Mouse (Mus musculus) cerebellum, postnatal 10 days (tissue): Measurements from ENCODE around the gene 1700013G24Rik.

Source experiments
- DNase-seq, 2 experiments: peaks; one replicate each; pipeline ENCODE4 v3.0.0; 2021; ENCODE audit warnings: mixed read lengths in 2 of 2

Gene 1700013G24Rik

DNA sequence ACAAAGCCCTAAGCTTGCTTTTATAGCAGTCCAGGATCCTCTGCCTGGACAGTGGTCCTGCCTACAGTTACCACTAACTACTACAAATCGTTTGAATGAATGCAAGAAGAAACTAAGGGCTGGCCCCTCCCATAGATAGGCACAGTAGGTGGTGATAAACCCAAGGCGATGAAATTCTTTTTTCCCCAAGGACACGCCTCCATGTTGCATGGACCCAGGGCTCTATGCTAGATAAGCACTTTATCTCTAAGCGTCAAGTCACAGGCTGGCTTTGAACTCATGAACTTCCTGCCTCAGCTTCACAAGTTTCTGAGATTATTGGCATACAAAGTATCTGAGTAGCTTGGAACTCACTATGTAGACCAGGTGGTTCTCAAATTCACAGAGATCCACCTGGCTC lies 4.2 kb downstream of the 1700013G24Rik start:
- DNase-seq, result no peak

DNA sequence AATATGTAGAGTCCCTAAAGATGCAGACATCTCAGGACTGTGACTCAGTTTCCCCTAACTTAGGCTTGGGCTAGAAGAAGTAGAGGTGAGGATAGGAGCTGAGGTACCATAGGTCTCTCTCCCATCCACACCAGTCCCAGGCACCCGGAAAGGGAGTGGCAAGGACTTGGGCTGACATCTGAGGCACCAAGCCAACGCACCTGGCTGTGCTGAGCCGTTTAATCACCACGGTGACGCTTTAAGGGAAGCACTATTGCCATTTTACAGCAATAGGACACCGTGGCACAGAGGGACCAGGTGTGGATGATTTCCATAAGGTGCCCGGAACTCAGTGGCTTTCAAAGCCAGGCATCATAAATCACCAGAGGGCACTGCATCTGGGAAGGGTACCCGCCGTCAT lies 5.2 kb downstream of the 1700013G24Rik start:
- DNase-seq, result no peak

DNA sequence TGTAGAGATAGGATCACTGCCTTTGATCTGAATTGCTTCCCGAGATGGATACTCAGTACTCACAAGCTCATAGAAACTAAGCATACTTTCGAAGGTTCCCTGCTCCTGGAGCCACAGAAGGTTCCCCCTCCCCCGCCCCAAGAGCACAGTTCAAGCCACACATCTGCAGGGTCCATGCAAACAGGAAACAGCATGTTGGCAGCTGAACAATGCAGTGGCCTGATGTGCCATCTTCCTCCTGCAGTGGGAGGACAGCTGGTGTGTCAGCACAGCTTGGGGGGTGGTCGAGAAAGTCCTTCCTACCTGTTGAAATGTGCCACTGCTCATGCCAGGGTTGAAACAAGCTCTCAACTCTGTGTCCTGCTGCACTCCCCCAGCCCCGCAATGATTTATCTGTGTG lies 5.8 kb downstream of the 1700013G24Rik start:
- no peak for DNase-seq

DNA sequence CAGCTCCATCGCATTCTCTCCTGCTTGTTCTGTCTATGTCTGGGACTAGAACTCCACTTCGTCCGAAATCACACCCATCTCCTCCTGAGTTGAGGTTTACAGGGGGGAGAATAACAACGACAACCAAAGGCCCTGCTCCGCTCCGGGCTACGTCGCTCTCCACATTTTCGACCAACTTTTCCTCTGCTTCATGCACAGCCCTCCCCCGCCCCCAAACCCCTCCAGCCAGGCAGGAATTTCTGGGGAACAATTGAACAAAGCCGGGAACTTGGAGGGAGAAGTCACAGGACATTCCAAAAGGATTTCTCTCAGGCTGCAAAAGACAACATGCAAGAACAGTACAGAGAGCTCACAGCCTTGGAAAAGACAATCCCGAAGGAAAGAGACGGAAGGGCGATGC lies 7.6 kb downstream of the 1700013G24Rik start:
- DNase-seq, result no peak

DNA sequence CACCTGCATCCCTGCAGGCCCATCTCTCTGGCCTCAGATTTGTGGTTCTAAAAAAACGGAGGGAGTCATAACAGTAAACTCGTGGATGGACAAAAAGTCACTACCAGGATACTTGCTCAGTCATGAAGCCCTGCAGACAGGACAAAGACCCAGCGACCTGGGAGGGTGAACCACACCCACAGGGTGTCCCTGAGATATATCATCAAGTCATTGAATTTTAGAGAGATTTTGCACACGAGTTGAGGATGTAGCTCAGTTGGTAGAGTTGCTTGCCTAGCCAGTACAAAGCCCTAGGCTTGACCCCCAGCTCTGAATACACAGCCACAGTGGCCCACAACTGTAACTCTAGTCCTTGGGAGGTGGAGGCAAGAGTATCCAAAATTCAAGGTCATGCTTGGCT lies 8.1 kb downstream of the 1700013G24Rik start:
- no peak for DNase-seq

DNA sequence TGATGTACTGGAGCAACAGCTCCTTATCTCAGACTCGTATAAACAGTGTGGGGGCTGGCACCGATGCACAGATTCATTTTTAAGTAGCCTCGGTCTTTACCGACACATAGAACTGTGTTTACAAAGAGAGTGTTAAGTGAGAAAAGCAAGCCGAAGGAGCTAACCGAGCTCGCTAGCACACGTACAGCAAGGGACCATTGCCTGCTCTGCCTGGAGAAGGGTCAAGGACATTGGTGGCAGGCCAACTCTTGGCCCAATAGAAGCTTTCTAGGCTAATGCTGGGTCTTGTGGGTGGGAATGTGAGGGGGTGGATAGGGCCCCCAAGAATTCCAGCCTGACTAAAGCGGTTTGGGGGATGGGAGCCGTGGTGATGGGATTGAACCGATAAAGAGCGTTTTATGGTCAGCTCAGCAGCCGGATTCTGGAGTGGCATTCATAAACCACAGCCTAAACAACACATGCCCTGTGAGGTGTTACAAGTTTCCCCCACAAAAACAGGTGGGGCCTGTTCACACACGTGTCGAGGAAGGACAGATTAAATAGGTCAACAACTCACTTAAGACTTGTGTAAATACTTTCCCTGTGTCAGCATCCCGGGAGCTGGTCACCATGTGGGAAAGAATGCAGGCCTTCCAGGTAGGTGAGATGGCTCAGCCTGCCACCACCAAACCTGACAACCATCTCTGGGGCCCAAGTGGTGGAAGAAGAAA lies 9.1 kb downstream of the 1700013G24Rik start:
- no peak for DNase-seq

DNA sequence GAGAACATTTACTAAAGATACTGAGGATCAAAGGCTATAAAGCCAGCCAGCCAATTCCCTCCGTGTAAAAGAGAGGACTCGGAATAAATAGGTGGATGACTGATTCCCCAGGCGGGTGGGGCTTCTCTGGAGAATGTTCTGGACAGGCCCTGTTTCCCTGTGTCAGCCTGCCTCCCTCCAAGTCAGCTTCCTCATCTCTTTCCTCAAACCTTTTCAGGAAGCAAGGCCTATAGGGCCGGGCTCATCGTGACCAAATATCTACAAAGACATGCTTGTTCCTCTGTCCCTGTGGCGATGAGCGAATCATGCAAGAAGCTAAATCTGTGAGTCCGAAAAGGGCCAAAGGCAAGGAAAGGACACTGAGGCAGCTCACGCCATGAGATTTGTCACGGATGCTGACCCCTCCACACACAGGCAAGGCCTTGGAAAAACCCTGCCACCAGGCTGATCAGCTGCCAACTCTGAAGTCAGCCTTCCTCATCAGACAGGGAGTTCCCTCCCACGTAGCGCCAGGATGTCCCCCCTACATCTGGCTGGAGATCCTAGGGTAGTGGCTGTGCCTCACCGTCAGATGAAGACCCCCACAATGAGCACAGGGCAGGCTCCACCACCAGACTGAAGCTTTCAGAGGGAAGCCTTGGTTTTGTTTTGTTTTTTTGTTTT lies 12.2 kb downstream of the 1700013G24Rik start:
- DNase-seq, result peak in 1 of 2 experiments; percentile 25

DNA sequence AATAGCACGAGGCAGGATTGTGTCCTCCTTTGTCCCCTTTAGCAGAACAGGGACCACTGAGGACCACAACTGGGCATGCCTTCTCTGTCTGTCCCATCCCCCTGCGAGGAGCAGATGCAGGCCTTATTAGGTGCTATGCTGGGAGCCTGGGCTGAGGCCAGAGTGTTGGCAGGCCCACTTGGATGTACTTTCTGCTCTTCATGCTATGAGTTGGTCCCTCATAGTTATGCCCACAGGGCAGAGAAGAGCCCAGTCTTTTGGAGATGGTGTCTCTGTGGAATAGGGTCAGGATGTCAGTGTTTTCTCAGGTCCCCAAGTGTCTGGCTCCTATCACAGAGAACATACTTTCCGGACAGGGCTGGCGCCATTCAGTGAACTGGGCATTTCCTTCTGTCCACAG lies 13.9 kb downstream of the 1700013G24Rik start:
- peak in 1 of 2 experiments; percentile 66 for DNase-seq

DNA sequence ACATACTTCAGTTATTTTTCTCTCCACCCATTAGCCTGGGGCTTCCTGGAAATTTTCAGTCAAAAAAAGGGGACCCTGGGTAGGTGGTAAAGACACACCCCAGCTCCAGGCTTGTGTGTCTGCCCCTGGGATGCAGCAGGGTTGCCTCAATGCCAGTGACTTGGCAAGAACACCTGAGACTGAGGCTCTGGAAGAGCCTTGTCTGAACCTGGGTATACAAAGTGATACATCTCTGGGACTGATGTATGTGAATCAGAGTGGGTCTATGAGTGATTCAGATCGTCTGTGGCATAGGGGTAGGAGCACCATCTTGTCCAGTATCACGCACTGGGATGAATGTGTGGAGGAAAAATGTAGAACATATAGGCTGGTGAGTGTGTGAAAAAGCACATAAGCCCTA lies 14.4 kb downstream of the 1700013G24Rik start:
- DNase-seq, result peak in 1 of 2 experiments; percentile 5

DNA sequence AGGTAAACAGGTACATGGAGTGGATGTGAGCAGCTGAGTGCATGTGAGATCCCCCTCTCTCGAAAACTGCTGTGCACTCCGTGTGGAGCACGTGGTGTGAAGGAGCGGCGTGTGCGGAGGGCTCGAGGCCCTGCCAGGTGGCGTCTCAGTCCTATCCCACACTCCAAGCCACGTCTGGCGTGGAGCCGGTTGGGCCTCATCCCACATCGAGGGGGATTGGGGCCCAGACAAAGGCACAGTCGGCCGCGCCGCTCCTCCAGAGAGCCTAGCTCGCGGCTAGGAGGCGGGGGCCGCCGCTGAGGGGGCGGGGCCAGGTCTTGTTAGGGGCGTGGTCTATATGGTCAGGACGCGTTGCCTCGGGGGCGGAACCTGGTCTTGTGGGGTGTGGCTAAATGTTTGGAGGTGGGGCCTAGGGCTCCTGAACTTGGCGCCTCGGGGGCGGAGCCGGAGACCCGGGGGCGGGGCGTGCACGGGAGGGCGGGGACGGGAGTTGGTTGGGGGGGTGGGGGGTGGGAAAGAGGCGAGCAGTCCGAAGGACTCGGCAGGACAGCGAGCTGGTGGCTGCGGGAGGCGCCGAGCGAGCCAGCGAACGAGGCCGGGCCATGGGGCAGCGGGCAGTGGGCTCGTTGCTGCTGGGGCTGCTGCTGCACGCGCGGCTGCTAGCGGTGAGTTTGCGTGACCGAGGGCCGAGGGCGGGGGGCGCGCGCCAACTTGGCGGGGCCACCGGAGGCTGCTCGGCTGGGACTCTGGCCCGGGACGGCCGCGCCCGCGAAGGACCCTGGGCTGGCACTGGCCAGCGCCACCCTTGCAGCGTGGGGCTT lies 15.4 kb downstream of the 1700013G24Rik start, which contains the start of gene Hspg2:
TSS of gene Hspg2 (plus strand) at position 510 of the 821 bp plus-strand sequence.
- peak; percentile 93 to 96 for DNase-seq

DNA sequence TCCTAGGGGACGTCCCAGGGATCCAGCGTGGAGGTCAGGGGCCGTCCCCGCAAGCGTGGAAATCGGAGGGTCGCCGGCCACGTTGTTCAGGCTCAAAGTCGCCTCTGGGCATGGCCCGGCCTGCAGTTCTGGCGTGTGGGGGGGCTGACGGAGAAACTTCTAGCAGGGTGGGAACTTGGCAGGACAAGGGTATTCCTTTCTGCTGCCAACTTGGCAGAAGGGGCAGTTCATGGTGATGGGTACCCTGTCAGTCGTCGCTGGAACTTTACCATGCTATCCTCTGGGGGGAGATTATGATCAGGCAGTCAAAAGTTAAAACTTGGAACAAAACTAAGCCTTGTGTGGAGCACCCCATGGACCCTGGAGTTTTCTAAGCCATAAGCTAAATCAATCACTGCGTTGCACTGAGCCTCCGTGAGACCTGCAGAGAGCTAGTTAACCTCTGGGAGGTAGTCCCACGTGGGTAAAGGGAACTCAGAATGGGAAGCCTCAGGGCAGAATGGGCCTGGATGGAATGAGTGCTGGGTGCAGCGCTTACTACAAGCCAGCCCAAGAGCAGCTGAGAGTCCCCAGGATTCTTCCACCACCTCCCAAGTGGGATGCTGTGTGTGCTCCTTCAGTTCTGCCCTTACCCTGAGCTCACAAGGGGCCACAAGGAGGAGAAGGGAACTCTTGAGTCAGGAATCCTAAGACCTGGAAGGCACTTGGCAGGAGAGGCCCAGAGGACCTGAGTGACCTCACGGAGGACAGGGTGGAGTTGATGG lies 16.2 kb downstream of the 1700013G24Rik start:
- DNase-seq, result peak; percentile 62 to 78

DNA sequence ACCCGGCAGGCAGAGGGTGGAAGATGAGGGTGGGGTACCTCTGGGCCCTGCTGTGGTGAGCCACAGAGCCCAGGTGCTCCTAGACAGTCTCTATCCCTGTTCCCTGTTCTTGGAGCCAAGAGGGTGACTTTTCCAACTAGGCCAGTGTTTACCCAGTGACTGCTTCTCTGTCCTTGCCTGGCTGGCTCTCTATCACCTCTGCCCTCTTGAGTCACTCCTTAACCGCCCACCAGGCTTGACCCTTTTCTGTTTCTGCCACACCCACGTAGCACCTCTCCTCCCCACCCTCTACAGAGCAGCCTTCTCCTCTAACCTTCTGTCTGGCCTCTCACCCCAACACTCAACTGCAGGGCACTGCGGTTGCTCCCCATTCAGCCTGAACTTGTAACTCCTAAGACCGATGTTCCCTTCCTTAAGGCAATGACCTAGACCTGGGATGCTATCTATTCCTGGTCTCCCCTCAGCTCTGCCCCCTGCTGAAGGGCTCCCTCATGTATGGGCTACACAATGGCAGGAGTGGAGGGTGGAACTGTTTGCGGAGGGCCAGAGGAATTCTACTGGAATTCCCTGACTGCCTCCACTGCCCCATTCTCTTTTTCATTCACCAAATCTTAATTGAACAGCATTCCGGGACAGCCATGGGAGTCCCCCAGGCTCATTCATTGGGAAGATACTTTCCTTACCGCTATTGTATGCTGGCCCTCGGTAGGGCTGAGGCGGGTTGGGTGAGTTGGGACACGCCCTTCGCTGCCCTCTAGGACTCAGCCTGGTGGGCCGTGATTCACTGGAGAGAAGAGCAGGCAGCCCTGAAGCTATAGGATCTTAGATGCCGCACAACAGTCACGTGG lies 17.0 kb downstream of the 1700013G24Rik start:
- DNase-seq, result no peak

DNA sequence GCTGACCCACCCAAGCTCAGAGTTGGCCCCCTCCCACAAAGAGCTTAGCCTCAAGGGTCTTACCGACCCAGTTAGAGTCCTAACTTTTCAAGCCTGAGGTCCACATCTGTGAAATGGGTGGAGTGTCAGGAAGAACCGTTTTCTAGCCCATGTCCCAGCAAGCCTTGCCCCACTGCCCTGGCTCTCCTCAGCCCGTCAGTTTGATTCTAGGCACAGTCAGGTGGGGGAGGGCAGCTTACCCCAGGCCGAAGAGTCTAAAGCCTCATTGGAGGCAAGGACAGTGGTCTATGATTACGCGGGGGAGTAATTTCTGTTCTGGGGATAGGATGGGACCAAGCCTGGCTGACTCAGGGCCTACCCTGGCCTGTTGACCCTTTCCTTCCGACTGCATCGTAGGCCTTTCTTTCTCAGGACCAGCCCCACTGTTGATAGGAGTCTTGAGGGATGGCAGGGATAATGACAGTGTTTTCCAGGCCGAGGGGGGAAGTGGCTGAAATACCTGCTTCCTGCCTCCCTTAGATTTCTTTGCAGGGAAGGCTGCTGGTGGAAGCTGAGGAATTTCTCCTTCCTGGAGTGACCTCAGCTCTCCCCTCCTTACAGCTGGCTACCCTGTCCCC lies 17.7 kb downstream of the 1700013G24Rik start:
- no peak for DNase-seq

DNA sequence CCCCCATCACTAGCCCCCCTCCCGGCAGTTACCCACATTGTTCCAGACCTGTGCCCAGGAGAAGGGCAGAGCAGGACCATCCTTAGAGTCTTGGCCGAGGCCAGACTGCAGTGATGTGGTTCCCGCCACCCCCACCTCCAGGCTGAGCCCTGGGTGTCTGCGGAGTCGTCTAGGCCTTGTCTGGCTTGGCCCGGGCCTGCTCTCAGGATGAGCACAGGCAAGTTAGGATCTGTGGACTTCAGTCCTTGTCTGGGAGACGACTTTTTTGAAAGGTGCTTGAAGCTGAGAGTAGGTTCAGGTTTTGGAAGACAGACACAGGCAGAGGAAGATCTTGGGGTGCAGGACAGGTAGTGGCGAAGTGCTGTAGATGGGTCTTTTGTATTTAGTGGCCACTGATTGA lies 18.2 kb downstream of the 1700013G24Rik start:
- no peak for DNase-seq

DNA sequence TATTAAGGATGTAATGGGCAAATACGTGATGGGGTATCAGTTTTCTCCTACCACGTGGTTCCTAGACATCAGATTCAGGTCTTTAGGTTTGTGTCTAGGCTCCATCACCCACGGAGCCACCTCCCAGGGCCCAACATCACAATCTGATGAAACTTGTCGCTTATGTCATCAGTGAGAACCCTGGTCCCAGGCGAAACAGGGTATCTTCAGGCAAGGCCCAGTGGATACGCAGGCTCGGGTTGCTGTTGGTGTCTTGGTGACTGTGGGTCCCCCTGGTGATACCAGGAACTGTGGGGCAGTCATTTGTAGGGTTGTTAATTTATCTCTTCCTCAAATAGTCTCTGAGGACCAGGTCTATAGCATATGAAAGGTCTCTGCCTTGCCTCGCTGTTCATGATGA lies 20.2 kb downstream of the 1700013G24Rik start:
- DNase-seq, result no peak

DNA sequence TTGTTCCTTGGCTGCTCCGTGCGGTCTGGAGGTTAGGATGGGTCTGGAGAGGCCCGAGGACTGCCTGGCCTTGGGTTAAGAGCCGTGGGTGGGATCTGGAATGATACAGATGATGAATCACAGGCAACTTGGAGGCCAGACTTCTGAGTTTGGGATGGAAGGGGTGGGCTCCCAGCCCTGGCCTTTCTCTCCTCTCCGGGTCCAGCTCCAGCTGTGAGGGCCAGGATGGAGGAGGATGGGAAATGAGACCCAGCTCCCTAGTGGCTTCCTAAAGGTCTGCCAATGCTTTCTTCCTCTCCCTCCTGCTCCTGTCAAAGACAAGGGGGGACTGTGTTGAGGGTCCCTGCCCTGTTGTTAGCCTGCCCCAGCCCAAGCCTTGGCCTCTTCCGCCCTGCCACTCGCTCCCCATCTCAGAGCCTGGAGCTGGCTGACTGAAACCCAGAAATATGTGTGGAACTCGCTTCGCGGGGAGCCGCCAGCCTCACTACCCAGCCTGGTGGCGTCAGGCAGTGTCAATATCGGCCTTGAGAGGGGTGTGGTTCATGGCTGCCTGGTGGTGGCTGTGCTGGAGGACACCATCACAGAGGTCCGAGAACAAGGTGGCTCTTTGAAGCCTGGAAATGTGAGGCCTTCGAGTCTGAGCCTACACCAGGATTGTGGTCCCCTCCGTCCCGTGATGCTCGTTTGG lies 20.8 kb downstream of the 1700013G24Rik start:
- DNase-seq, result no peak

DNA sequence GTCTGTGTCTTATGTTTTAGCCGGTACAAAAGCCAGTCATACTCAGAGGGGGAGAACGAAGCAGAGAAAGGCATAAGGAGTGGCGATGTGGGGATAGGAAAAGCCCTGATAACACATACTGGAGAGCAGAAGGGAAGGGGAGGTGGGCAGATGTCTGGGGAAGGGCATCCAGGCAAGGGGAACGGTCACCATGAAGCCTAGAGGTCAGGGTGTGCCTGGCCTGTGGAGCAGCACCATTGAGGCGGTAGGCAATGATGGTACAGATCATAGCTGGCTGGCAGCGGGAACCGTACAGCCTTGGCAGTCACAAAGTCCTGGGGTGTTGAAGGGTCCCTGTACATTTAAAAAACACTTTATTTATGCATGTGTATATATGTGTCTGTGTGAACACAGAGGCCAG lies 21.6 kb downstream of the 1700013G24Rik start:
- no peak for DNase-seq

DNA sequence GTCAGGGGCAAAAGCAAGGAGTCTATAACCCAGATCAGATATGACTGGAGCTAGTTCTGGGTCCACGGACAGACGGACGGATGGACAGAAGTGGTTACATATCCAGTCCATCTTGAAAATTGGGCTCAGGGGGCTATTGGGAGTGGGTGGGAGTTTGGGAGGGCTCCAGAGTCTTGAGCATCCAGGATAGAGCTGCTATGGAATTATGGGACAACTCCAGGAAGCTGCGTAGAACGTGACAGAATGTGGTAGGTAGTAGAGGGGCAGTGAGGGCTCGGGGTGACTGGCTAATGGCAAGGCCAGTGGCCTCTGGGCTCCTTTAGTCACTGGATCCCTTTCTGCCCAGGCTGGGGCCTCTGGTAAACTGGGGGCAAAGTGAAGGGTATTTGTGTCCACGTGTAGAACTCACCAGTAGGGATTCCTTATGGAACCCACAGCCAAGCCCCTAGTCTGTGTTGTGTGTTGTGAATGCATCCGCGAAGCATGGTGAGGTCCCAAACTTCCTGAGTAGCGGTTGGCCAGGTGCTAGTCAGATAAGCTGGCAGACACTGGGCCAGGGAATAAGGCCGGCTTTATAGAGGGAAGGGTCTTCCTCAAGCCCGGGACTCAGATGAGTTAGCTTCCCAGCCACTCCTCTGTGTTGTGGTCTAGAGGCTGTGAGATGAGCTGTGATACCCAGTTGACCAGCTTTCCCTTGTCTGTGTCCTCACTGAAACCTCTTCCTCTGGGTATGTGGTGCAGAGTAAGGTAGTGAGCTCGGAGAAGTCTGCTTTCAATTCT lies 22.4 kb downstream of the 1700013G24Rik start:
- DNase-seq, result no peak

DNA sequence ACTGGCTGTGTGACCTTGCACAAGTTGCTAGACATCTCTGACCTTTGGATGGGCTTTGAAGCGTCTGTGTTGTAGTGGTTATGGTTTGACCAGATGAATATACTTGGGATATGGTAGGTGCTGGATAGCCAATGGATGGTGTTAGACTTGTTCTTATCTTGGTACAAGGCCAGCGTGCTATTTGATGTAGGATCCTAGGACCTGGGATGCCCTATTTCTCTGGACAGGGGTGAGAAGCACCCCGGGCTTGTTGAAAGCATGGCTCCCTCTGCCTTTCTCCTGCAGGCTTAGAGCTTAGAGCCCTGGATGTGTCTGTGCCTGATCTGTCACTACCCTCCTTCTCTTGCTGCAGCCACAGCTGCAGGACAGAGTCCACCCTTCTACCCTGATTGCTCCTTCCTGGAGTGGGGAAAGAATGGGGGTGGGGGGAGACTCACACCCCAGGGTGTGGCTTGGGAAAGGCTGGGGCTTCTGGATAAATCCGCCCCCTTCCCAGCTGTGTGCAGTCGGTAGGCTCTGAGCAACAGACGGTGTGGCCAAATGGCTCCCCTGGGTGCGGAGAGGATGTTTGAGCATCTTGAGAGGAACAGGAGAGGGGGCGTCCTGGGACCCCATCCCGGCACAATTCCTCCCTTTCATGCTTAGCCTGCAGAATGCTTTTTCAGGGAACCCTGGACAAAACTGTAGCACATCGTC lies 23.1 kb downstream of the 1700013G24Rik start:
- no peak for DNase-seq
